Mouse (Mus musculus): ENCODE measurements around the gene Stard13. TPM values are rescaled to one million over a fixed set of nuclear protein-coding genes. Genes with fewer than 3 reads are reported as not detected.

Stard13 gene
- polyA plus RNA-seq, 1 experiment from 2014 or later, result 3.4 TPM

DNA sequence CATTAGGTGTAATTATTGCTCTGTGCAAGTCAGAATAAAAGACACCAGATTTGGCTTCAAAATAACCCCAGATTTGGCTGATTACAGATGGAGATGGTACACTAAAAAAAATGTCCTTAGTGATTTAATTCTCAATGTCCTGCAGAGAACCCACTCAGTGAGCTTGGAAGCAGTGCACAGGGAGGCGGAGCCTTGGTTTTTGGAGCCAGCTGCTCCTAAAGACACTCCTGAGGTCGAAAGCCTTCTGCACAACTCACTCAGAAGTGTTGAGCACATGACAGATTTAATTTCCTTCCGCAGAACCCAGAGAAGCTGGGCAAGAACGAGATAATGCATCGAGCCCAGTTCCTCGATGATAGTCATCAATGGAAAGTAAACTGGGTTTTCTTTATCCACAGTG is 162.2 kb downstream of the Stard13 start:
- no peak for DNase-seq (ENCODE audit: low spot score)
- H3K27ac ChIP-seq, result no peak overlapping the region
- 73% methylated on average over 6 of the region's 6 CpGs for WGBS

DNA sequence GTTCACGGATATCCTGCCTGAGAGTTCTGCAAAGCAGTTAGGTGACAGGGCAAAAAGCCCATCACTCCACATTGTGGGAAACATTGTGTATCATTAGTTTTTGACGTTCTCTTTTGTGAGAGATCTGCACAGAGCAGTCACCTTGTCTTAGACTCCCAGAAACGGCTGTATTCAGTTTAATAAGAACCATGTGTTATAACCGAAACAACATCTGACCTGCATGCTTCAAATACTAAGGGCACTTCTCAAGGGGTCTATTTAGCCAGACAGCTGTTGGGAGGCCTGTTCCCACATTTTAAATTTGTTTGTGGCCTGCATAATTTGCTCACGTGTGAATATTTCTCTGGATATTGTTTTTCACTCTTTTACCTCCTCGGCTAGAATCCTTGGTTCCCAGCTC is 162.7 kb downstream of the Stard13 start:
- H3K4me3 ChIP-seq, result no peak overlapping the region
- H3K9me3 ChIP-seq, result no peaks in the 10 kb centered on the region
- DNase-seq (ENCODE audit: low spot score), result no peak
- no peaks in the 10 kb centered on the region for H3K4me1 ChIP-seq (replicated peaks)
- H3K27me3 ChIP-seq (ENCODE audit: insufficient read depth, poor library complexity, severe bottlenecking), result no peaks in the 10 kb centered on the region
- 75% methylated on average over 6 of the region's 6 CpGs for WGBS
- no peak overlapping the region for H3K27ac ChIP-seq
- no peaks in the 10 kb centered on the region for H3K36me3 ChIP-seq

More for the DNA sequence above, 162.2 kb downstream of the Stard13 start:
- no peak overlapping the region for H3K4me3 ChIP-seq
- no peaks in the 10 kb centered on the region for H3K36me3 ChIP-seq
- no peaks in the 10 kb centered on the region for H3K27me3 ChIP-seq (ENCODE audit: insufficient read depth, poor library complexity, severe bottlenecking)
- no peaks in the 10 kb centered on the region for H3K9me3 ChIP-seq
- H3K4me1 ChIP-seq (replicated peaks), result no peaks in the 10 kb centered on the region

DNA sequence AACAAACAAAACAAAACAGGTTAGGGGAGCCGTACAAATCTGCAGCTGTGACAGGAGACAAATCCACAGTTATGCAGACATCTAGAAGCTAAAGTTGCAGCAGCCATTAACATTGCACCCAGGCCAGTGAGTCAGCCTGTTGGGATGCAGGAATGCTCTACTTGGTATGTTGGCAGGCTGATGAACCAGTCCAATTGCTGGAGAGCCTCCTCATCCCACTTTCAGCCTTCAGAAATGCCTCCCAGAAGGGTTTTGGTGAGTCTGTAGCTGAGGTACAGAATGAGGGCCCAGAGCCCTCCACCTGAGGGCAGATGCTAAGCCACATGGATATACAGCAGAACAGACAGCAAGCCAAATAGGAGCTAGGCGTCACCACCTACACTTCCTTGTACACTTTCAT is 164.1 kb downstream of the Stard13 start:
- H3K4me3 ChIP-seq, result no peak overlapping the region
- H3K4me1 ChIP-seq (replicated peaks), result no peaks in the 10 kb centered on the region
- H3K27me3 ChIP-seq (ENCODE audit: insufficient read depth, poor library complexity, severe bottlenecking), result no peaks in the 10 kb centered on the region
- H3K27ac ChIP-seq, result no peak overlapping the region
- no peaks in the 10 kb centered on the region for H3K9me3 ChIP-seq
- DNase-seq (ENCODE audit: low spot score), result no peak
- no peaks in the 10 kb centered on the region for H3K36me3 ChIP-seq
- 83% methylated on average over 2 of the region's 2 CpGs for WGBS

DNA sequence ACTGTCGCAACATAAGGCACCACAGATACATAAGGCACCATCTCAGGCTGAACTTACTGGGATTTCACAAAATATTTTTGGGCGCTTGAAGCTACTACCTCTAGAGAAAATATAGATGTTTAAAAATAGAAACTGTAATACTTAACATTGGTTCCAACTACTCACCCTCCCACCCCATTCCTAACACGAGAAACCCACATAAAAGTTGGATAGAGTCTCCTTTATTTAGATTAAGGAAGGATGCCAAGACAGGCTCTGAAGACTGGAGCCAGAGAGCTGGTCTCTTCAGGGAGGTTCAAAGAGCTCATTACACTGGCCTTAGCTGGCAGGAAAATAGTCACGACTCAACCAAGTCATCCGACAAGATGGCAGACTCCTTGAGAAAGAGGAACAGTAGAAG is 167.6 kb downstream of the Stard13 start:
- H3K27me3 ChIP-seq (ENCODE audit: insufficient read depth, poor library complexity, severe bottlenecking), result no peaks in the 10 kb centered on the region
- no peaks in the 10 kb centered on the region for H3K4me1 ChIP-seq (replicated peaks)
- DNase-seq (ENCODE audit: low spot score), result no peak
- H3K9me3 ChIP-seq, result peaks cover 11% of the 10 kb centered on the region
- H3K36me3 ChIP-seq, result peaks cover 20% of the 10 kb centered on the region
- H3K27ac ChIP-seq, result no peak overlapping the region
- 91% methylated on average over 5 of the region's 5 CpGs for WGBS
- H3K4me3 ChIP-seq, result no peak overlapping the region

DNA sequence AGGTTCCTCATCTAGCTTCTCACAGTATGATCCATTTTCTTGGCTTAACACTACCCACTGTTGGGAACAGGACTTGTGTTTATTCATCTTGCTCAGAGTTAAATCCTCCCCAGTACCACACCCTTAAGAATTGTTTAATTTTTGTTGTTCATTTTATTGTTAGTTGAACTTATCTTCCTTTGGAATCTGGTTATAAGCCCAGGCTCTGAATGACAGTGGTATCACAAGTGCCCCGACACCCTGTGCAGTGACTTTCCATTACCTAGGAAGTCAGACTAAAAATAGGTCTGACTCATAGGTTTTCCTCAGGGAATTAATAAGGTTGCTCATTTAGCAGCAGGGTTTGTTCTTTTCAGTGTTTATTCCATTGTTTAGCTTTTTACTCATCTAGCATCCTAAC is 168.4 kb downstream of the Stard13 start:
- Histone ChIP-seq H3K27ac (no peak overlapping the region), H3K4me1 (replicated peaks) (peaks cover 5% of the 10 kb centered on the region; the same call in 1 of the 2 replicates), H3K9me3 (peaks cover 11% of the 10 kb centered on the region), H3K4me3 (no peak overlapping the region), H3K27me3 (ENCODE audit: insufficient read depth, poor library complexity, severe bottlenecking) (no peaks in the 10 kb centered on the region), H3K36me3 (peaks cover 20% of the 10 kb centered on the region)
- WGBS, result 87% methylated on average over 1 of the region's 1 CpGs
- no peak for DNase-seq (ENCODE audit: low spot score)

DNA sequence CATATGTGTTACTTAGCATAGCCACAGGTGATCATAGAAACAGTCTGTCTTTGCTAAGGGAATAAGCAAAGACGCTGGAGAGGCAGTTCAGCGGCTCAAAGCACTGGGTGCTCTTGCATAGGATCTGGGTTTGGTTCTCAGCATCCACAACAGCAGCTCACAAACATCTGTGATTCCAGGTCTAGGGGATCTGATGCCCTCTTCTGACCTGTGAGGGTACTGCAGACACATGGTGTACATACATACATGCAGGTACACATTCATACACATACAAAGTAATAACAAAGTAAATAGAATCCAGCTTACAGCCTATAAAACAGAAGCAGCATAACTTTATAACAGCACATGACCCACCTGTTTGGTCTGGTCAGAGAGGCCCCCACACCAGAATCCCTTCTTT is 171.7 kb downstream of the Stard13 start:
- Histone ChIP-seq H3K4me3 (no peak overlapping the region), H3K27me3 (ENCODE audit: insufficient read depth, poor library complexity, severe bottlenecking) (no peaks in the 10 kb centered on the region), H3K4me1 (replicated peaks) (peaks cover 5% of the 10 kb centered on the region), H3K36me3 (peaks cover 20% of the 10 kb centered on the region), H3K27ac (no peak overlapping the region), H3K9me3 (peaks cover 11% of the 10 kb centered on the region)
- no peak for DNase-seq (ENCODE audit: low spot score)
- 99% methylated on average over 2 of the region's 2 CpGs for WGBS

DNA sequence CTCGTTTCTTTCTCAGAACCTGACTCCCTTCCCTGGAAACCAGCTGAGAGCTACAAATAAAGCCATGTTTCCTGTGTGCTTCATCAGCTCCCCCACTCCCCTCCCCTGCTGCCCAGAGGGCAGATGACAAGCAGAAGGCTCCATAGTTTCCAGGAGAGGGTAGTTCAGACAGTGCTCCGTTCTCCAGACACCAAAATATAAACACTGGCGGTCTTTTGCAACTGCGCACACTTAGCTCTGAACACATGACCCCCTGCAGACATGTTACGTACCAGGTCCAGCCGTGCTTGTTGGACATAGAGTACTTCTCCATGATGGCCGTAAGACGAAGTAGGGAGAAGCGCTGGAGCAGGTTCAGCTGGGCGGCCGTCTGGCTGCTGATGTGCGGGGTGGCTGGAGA is 173.2 kb downstream of the Stard13 start:
- 77% methylated on average over 12 of the region's 12 CpGs for WGBS
- Histone ChIP-seq H3K4me1 (replicated peaks) (peaks cover 14% of the 10 kb centered on the region), H3K4me3 (no peak overlapping the region), H3K27me3 (ENCODE audit: insufficient read depth, poor library complexity, severe bottlenecking) (no peaks in the 10 kb centered on the region), H3K27ac (no peak overlapping the region; the same call in 1 of the 2 replicates), H3K9me3 (peaks cover 11% of the 10 kb centered on the region), H3K36me3 (peaks cover 20% of the 10 kb centered on the region)
- DNase-seq (ENCODE audit: low spot score), result no peak

DNA sequence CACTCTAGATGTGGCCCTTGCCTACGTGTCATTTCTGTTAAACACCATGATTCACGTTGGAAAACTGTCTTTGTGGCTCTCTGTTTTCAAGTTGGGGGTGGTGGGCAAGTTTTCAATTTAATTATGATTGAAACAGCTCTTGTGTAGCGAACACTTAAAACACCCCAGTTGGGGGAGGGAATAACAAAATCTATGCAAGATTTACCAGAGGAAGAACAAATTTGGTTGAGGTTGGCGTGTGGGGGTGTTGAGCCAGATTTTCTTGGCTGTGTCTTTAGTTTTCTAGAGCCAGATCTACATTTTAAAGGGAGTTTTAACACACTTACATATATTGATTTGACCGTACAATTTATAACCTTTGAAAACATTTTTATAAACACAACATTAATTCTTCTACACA is 173.9 kb downstream of the Stard13 start:
- 86% methylated on average over 5 of the region's 5 CpGs for WGBS
- H3K4me3 ChIP-seq, result no peak overlapping the region
- peaks cover 11% of the 10 kb centered on the region for H3K9me3 ChIP-seq
- peaks cover 20% of the 10 kb centered on the region for H3K36me3 ChIP-seq
- DNase-seq (ENCODE audit: low spot score), result no peak
- no peaks in the 10 kb centered on the region for H3K27me3 ChIP-seq (ENCODE audit: insufficient read depth, poor library complexity, severe bottlenecking)
- no peak overlapping the region for H3K27ac ChIP-seq
- H3K4me1 ChIP-seq (replicated peaks), result peaks cover 16% of the 10 kb centered on the region

DNA sequence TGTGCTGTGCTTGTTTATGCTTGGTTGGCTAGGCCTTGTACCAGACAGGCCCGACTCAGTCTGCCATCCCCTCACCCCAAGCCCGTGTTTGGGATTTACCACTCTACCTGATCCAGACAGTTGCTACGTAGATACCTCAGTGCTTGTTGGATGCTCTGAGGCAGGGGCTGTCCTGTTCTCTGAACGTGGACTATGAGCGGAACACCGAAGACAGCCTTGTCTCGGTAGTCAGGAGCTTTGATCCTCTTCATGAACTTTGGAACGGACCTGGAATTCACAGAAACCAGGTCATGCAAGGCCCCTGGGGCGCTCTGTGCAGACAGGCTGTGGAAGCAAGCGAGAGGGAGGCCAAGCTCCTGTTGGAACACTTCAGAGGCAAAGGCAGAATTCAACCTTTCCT is 174.3 kb downstream of the Stard13 start:
- 88% methylated on average over 10 of the region's 10 CpGs for whole genome bisulfite sequencing

DNA sequence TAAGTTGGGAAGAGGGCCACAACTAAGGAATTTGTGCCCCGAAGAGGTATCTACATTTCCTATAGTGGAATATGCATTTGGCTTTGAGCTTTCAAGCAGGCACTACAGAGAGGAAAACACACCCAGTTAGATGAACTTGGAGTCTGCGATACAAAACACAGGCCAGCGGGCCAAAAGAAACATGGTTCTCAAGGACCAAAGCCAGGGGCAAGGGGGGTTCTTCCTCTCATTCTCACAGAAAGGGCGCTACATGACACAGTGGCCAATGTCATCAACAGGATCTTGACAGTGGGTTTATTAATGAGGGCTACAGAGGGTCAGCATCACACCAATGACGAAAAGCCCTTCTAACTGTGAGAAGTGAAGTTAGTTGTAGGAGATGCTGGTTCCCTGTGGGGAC is 175.9 kb downstream of the Stard13 start:
- Histone ChIP-seq H3K27ac (no peak overlapping the region), H3K4me3 (no peak overlapping the region), H3K27me3 (ENCODE audit: insufficient read depth, poor library complexity, severe bottlenecking) (no peaks in the 10 kb centered on the region), H3K4me1 (replicated peaks) (peaks cover 26% of the 10 kb centered on the region), H3K36me3 (peaks cover 13% of the 10 kb centered on the region), H3K9me3 (peaks cover 10% of the 10 kb centered on the region)
- no peak for DNase-seq (ENCODE audit: low spot score)
- 96% methylated on average over 5 of the region's 5 CpGs for WGBS

More for the DNA sequence above, 174.3 kb downstream of the Stard13 start:
- Histone ChIP-seq H3K27me3 (ENCODE audit: insufficient read depth, poor library complexity, severe bottlenecking) (no peaks in the 10 kb centered on the region), H3K9me3 (peaks cover 11% of the 10 kb centered on the region), H3K4me1 (replicated peaks) (peaks cover 21% of the 10 kb centered on the region), H3K4me3 (no peak overlapping the region), H3K36me3 (peaks cover 20% of the 10 kb centered on the region), H3K27ac (0 out of 2 replicates have a peak overlapping the region, but pooled peaks have one; percentile 23)
- no peak for DNase-seq (ENCODE audit: low spot score)

DNA sequence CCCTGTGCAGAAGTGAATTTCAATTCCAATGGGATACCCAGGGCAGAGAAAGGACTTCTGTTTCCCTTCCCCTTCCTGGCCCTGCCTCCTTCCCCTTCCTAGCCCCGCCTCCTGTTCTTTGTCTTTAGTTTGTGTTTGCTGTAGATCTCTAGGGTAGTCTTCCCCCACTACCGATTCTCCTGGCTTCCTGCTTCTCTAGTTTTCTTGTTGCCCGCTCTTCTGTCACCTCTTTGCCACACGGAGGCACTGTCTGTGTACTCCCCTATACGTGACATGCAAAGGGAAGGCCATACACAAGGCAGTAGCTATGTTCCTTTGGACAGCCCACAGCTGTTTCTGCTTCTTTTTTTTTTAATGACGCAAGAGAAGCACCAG is 176.7 kb downstream of the Stard13 start:
- peak overlapping the region; percentile 45 for H3K27ac ChIP-seq
- no peaks in the 10 kb centered on the region for H3K27me3 ChIP-seq (ENCODE audit: insufficient read depth, poor library complexity, severe bottlenecking)
- peaks cover 10% of the 10 kb centered on the region for H3K36me3 ChIP-seq
- H3K4me3 ChIP-seq, result no peak overlapping the region
- no peak for DNase-seq (ENCODE audit: low spot score)
- peaks cover 26% of the 10 kb centered on the region for H3K4me1 ChIP-seq (replicated peaks)
- peaks cover 7% of the 10 kb centered on the region; the same call in 1 of the 2 replicates for H3K9me3 ChIP-seq
- WGBS, result 71% methylated on average over 6 of the region's 6 CpGs

DNA sequence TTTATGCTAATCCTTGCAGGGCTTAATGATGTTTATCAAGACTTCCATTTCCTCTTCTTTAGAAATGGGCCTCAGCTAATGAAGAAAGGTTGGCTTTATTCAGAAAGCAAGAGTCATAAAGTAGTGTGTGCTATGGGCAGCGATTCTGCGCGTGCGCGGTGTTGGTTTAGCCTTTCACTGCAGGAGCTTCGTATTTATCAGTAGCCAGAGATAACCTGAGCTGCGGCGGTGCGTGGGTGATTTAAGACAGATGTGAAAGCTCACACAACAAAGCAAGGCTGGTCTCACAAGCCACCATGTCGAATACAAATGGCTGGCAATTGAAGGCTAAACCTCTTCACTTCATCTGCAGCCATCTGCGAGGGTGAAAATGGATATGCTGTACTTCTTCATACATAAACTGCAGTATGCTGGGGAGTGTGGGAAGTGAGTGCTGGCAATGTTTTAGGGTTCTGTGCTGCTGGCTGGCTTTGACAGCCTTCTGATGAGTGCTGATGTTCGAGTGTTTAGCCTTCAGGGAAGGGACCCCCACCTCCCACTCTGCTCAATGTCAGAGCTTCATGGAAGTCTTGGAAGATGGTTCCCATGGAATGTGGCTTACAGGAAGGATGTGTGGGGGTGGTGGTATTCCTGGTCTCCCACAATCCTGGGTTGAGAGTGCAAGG is 177.2 kb downstream of the Stard13 start:
- Histone ChIP-seq H3K36me3 (peaks cover 6% of the 10 kb centered on the region), H3K4me1 (replicated peaks) (peaks cover 26% of the 10 kb centered on the region), H3K27me3 (ENCODE audit: insufficient read depth, poor library complexity, severe bottlenecking) (no peaks in the 10 kb centered on the region), H3K4me3 (no peak overlapping the region), H3K27ac (peak overlapping the region; percentile 45; the same call in 1 of the 2 replicates), H3K9me3 (0 out of 2 replicates have a peak, but pooled peaks cover 5% of the 10 kb centered on the region)
- DNase-seq (ENCODE audit: low spot score), result no peak
- 78% methylated on average over 12 of the region's 12 CpGs for WGBS

DNA sequence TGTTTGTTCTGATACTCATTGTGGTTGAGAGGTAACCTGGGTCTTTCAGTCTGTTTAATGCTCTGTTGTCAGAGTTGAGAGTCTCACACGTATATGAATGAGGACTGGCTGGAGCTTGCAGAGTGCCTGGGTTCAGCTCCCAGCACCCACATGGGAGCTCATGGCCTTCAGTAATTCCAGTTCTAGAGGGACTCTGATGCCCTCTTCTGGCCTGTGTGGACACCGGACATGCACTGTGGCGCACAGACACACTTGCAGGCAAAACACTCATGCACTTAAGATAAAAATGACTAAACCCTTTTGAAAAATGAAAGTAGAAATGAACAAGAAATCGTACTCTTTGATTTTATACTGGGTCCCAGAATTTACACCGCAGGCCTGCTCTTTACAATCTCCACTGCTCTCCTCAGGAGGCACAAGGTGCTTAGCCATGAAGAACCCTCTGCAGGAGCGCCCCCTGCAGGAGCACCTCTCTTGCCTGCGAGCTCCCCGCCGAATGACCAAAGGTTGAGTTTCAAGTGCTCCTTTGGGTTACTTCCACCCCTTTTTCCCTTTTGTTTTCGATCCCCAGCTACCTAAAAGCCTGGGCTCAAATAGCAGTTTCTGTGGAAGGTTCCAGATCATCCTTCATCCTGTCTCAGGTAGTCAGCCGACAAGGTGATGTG is 178.1 kb downstream of the Stard13 start:
- DNase-seq (ENCODE audit: low spot score), result no peak
- WGBS, result 93% methylated on average over 11 of the region's 11 CpGs

More for the DNA sequence above, 178.1 kb downstream of the Stard13 start:
- Histone ChIP-seq H3K4me1 (replicated peaks) (peaks cover 23% of the 10 kb centered on the region), H3K27ac (no peak overlapping the region), H3K9me3 (0 out of 2 replicates have a peak, but pooled peaks cover 5% of the 10 kb centered on the region), H3K4me3 (no peak overlapping the region), H3K27me3 (ENCODE audit: insufficient read depth, poor library complexity, severe bottlenecking) (no peaks in the 10 kb centered on the region), H3K36me3 (peaks cover 6% of the 10 kb centered on the region)
